Mouse (Mus musculus) kidney, adult 2 months (tissue): ENCODE measurements around the gene Ube2r2. TPM values are rescaled to one million over a fixed set of nuclear protein-coding genes. Genes with fewer than 3 reads are reported as not detected.
A peak's percentile ranks its signal among the peaks of the same experiment; 100 is the strongest.

Experiments
- DNase-seq: peaks from one replicate; pipeline ENCODE4 v3.0.0; 2021
- H3K27ac ChIP-seq: fragments of 200-500 bp; 2 replicates; pipeline ENCODE4 v1.5.1; 2012; ENCODE audit warnings: low read depth, low read length, control low read depth, inconsistent platforms; ENCODE audit not compliant: insufficient read depth
- H3K27me3 ChIP-seq: fragments of 200-500 bp; replicated peaks from 2 replicates; pipeline ENCODE4 v1.6.1; 2012; ENCODE audit warnings: mild to moderate bottlenecking, moderate library complexity, low read length, inconsistent platforms; ENCODE audit not compliant: control insufficient read depth, insufficient read depth
- H3K36me3 ChIP-seq: fragments of 200-500 bp; 2 replicates; pipeline ENCODE4 v1.6.1; 2012; ENCODE audit warnings: mild to moderate bottlenecking, moderate library complexity, low read length, inconsistent platforms; ENCODE audit not compliant: control insufficient read depth, insufficient read depth
- H3K4me1 ChIP-seq: fragments of 200-500 bp; 2 replicates; pipeline ENCODE4 v1.6.1; 2011; ENCODE audit warnings: low read length; ENCODE audit not compliant: control insufficient read depth, insufficient read depth
- H3K4me3 ChIP-seq: fragments of 200-500 bp; 2 replicates; pipeline ENCODE4 v1.5.1; 2011; ENCODE audit warnings: mild to moderate bottlenecking, low read depth, low read length, control low read depth; ENCODE audit not compliant: insufficient read depth
- CTCF ChIP-seq: fragments of 200-500 bp; conservative IDR thresholded peaks from 2 replicates; pipeline ENCODE4 v1.5.1; 2011; ENCODE audit warnings: low read depth, mild to moderate bottlenecking, control low read depth, low read length, moderate library complexity, mixed read lengths; ENCODE audit not compliant: insufficient read depth, insufficient read length
- POLR2A ChIP-seq: fragments of 200-500 bp; IDR thresholded peaks from one replicate; pipeline ENCODE4 v1.6.1; 2011; ENCODE audit warnings: low read depth, low read length, control low read depth
- WGBS: fragments of 180-500 bp; shearing (Covaris S2); methylation state at CpG from one replicate; pipeline ENCODE4 v1.1.7; 2018; 5-methylcytosine and 5-hydroxymethylcytosine counted together
- polyA plus RNA-seq: library from polyadenylated mRNA; depleted of rRNA; stranded (reverse); fragments of >200 nt; gene quantifications from 2 replicates; pipeline ENCODE4 v1.2.3, GENCODE M21; 2012

Gene Ube2r2
- polyA plus RNA-seq, 1 experiment, result 67.4 TPM

DNA sequence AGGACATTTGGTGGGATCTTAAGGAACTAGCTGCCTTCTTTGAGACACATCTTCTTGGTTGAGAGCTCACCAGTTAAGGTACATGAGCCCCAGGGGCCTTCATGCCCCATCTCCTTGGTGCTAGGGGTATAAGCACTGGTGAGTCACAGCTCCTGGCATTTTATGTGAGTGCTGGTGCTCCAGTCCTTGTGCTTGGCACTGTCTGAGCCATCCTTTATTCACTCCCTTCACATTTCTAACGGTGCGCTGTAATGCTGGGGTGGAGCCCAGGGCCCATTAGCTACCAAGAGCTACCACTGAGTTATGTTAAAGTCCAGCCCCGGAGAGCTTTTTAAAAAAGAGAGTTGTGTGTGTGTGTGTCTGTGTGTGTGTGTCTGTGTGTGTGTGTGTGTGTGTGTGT, 17.6 kb downstream of the Ube2r2 start:
- Histone ChIP-seq H3K4me1 (peaks cover 9% of the 10 kb centered on the region; the same call in 1 of the 2 replicates), H3K27ac (no peak overlapping the region), H3K36me3 (no peaks in the 10 kb centered on the region; the same call in 1 of the 2 replicates), H3K27me3 (no peaks in the 10 kb centered on the region), H3K4me3 (no peak overlapping the region)
- TF ChIP-seq POLR2A, result no peak
- no peak for TF ChIP-seq CTCF
- no peak for DNase-seq
- WGBS, result 65% methylated on average over 3 of the region's 3 CpGs

DNA sequence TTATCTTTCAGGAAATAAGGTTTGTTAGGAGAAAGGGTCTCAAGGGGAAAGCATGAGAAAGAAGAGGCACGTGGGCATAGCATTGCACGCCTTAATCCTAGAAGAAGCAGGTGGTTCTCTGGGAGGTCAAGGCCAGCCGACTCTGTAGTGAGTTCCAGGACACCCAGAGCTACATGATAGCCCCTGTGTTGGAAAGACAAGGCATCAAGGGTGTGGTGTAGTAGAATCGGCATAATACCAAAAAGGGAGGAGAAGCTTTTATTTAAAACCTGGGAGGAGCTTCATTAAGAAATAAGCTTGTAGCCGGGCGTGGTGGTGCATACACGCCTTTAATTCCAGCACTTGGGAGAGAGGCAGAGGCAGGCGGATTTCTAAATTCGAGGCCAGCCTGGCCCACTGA, 21.4 kb downstream of the Ube2r2 start:
- Histone ChIP-seq H3K4me3 (no peak overlapping the region), H3K36me3 (no peaks in the 10 kb centered on the region), H3K27me3 (no peaks in the 10 kb centered on the region), H3K27ac (no peak overlapping the region), H3K4me1 (peaks cover 13% of the 10 kb centered on the region)
- WGBS, result 67% methylated on average over 9 of the region's 9 CpGs
- no peak for DNase-seq
- TF ChIP-seq CTCF (no peak), POLR2A (no peak)

DNA sequence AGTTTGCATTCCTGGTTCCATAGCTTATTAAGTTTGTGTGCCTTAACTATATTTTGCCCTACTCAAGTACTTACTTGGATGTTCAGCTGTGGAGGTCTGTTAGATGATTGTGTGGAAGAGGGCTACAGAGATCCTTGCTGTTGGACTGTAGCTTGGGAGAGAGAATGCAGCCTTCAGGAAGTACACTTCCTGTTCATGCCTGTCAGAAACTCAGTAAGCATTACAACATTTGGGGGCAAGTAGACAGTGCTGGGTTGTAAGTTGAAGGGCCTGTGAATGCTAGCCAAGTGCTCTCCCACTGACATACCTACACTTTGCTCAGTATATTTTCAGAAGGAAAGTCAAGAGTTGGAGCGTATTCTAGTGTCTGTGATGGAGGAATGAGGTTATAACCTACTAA, 22.7 kb downstream of the Ube2r2 start:
- WGBS, result 78% methylated on average over 1 of the region's 1 CpGs
- TF ChIP-seq CTCF (no peak), POLR2A (no peak)

DNA sequence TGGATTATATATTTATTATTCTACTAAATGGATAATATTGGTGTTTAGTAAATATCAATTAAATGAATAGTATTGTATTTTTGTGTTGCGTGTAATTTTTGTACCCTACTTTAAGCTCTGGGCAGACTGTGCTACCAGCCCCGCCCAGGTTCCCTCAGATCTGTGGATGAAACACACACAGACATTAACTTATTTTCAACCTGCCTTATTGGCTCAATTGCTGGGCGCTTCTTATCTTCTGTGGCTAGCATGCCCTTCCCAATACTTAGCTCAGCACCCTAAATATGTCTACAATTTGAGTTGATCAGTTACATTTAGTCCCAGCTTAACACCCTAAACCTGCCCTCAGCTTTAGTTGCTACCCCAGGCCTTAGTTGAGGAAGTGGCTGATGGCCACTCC, 25.7 kb downstream of the Ube2r2 start:
- Histone ChIP-seq H3K27me3 (no peaks in the 10 kb centered on the region), H3K36me3 (no peaks in the 10 kb centered on the region), H3K27ac (no peak overlapping the region), H3K4me3 (no peak overlapping the region), H3K4me1 (peaks cover 9% of the 10 kb centered on the region)
- DNase-seq, result no peak
- WGBS, result 90% methylated on average over 3 of the region's 3 CpGs
- TF ChIP-seq POLR2A, result no peak
- TF ChIP-seq CTCF, result no peak

More for the DNA sequence above, 22.7 kb downstream of the Ube2r2 start:
- Histone ChIP-seq H3K4me3 (no peak overlapping the region), H3K27me3 (no peaks in the 10 kb centered on the region), H3K4me1 (peaks cover 7% of the 10 kb centered on the region), H3K27ac (no peak overlapping the region; the same call in 1 of the 2 replicates), H3K36me3 (no peaks in the 10 kb centered on the region)
- DNase-seq, result no peak

DNA sequence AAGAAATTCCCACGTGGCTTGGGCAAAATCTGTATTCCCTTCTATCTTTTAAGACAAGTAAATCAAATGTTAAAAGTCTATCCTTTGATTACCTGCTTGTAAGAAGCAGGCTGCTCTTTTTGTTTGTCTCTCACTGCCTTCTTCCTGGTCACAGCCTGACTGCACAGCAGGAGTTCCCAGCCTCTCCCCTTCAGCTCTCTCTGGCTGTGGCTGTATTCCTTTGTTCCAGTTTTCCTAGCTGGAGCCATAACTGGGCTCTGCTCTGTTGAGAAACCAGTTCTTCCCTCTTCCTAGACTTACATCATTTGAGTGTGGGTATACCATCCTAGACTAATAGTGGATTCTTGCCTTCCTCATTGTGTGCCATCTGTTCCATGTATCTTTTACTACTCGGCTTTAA, 29.4 kb downstream of the Ube2r2 start:
- Histone ChIP-seq H3K4me3 (no peak overlapping the region), H3K27ac (no peak overlapping the region; the same call in 1 of the 2 replicates)
- 39% methylated on average over 2 of the region's 2 CpGs for WGBS

DNA sequence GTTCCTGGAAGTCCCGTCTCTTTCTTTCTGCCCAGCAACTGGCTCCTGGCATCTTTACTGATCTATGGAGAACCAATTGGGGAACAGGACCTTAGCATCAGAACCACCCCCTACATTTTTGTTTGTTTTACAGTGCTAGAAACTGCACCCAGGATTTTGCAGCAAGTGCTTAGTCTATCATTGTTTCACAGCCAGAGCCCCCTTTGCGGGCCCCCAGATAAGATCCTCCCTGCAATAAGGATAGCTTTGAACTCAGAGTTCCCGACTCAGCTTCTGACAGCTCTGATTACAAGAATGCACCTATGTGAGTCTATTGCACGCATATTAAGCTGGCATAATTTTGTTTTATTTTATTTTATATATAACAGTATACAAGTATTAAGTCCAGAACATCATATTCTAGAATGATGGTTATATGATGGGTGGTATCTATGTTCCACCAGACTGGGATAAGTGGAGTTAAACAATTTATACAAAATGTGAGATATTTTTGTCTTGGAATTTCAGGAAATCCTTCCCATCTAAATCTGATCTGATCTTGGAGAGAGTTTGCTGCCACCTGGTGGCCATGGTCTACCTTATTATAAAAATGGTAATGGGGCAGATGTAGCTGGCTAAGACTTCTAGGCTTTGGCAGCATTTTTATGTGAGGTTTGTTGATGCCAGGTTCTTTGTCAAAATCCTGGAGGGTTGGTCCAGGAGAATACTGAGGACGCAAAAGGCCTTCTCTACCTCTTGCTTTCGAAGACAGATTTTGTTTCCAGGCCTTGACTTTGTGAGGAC, 30.3 kb downstream of the Ube2r2 start:
- Histone ChIP-seq H3K36me3 (no peaks in the 10 kb centered on the region), H3K4me3 (no peak overlapping the region), H3K27ac (peak overlapping the region; percentile 11; the same call in 1 of the 2 replicates), H3K4me1 (peaks cover 3% of the 10 kb centered on the region; the same call in 1 of the 2 replicates), H3K27me3 (no peaks in the 10 kb centered on the region)
- DNase-seq, result peak; percentile 78
- 55% methylated on average over 6 of the region's 6 CpGs for WGBS
- TF ChIP-seq POLR2A (no peak), CTCF (0 out of 2 replicates have a peak, but pooled peaks have one; percentile 18)

More for the DNA sequence above, 29.4 kb downstream of the Ube2r2 start:
- Histone ChIP-seq H3K36me3 (no peaks in the 10 kb centered on the region), H3K27me3 (no peaks in the 10 kb centered on the region), H3K4me1 (peaks cover 3% of the 10 kb centered on the region; the same call in 1 of the 2 replicates)
- TF ChIP-seq POLR2A (no peak), CTCF (no peak)
- DNase-seq, result no peak

DNA sequence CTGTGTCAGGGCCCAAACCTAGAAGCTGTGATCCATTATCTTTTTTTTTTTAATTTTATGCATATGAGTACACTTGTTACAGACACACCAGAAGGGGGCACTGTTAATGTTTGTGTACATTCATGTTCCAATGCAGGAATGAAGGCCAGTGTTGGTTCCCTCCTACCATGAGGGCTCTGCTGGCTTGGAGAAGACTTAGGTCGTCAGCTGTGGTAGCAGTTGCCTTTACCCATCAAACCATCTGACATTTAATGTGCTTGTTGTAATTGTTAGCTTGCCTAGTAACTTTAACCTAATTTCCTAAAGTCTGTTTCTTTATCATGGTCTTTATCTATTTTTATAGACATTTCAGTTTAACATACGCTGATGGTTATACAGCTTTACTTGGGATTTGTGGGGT, 35.4 kb downstream of the Ube2r2 start:
- peaks cover 5% of the 10 kb centered on the region; the same call in 1 of the 2 replicates for H3K4me1 ChIP-seq
- TF ChIP-seq CTCF, result no peak
- no peak for TF ChIP-seq POLR2A
- no peak overlapping the region for H3K27ac ChIP-seq
- WGBS, result 86% methylated on average over 2 of the region's 2 CpGs
- no peaks in the 10 kb centered on the region for H3K27me3 ChIP-seq
- H3K36me3 ChIP-seq, result no peaks in the 10 kb centered on the region; the same call in 1 of the 2 replicates
- DNase-seq, result no peak
- no peak overlapping the region for H3K4me3 ChIP-seq
